Mouse (Mus musculus) forebrain, embryonic 13.5 days (tissue): Measurements from ENCODE around the gene Blnk. TPM values are rescaled to one million over a fixed set of nuclear protein-coding genes. Genes with fewer than 3 reads are reported as not detected.

Experiments used
- ATAC-seq: fragments of 200-750 bp; cut with Nextera tagmentation; 2 replicates; pipeline ENCODE4 v1.8.0; 2017
- H3K27ac ChIP-seq: fragments of 300-500 bp; sonication (generic); 2 replicates; pipeline ENCODE4 v1.5.1; 2015; ENCODE audit warnings: inconsistent platforms, mild to moderate bottlenecking, moderate library complexity
- H3K27me3 ChIP-seq: fragments of 300-500 bp; sonication (generic); 2 replicates; pipeline ENCODE4 v1.6.1; 2015; ENCODE audit warnings: mild to moderate bottlenecking, inconsistent platforms
- H3K36me3 ChIP-seq: fragments of 300-500 bp; sonication (generic); 2 replicates; pipeline ENCODE4 v1.6.1; 2015; ENCODE audit warnings: mild to moderate bottlenecking, inconsistent platforms; ENCODE audit not compliant: poor library complexity, severe bottlenecking
- H3K4me1 ChIP-seq: fragments of 300-500 bp; sonication (generic); 2 replicates; pipeline ENCODE4 v1.6.1; 2015; ENCODE audit warnings: inconsistent platforms
- H3K4me2 ChIP-seq: fragments of 300-500 bp; sonication (generic); 2 replicates; pipeline ENCODE4 v1.6.1; 2015; ENCODE audit warnings: inconsistent platforms, mild to moderate bottlenecking, moderate library complexity
- H3K4me3 ChIP-seq: fragments of 300-500 bp; sonication (generic); 2 replicates; pipeline ENCODE4 v1.5.1; 2015; ENCODE audit warnings: mild to moderate bottlenecking, inconsistent platforms
- H3K9ac ChIP-seq: fragments of 300-500 bp; sonication (generic); 2 replicates; pipeline ENCODE4 v1.6.1; 2015; ENCODE audit warnings: mild to moderate bottlenecking, inconsistent platforms
- H3K9me3 ChIP-seq: fragments of 300-500 bp; sonication (generic); replicated peaks from 2 replicates; pipeline ENCODE4 v1.6.1; 2016; ENCODE audit warnings: inconsistent platforms
- WGBS: fragments of 180-500 bp; shearing (Covaris S2); methylation state at CpG from one replicate; pipeline ENCODE4 v1.1.7; 2015; 5-methylcytosine and 5-hydroxymethylcytosine counted together
- polyA plus RNA-seq: library from polyadenylated mRNA; unstranded; fragments of >200 nt; fragmentation: Nextera tagmentation; extraction: Ambion mirVana; gene quantifications from 2 replicates; pipeline ENCODE4 v1.2.1, GENCODE M21; 2015

Blnk gene
- 0.22 and 0.26 TPM in 2 replicates for polyA plus RNA-seq

GRCm38 (mm10) chr19:40994057-40994585, at the start of gene Blnk:
TSS of gene Blnk (minus strand) at chr19:40994535.
- no peak within 1 kb of the TSS for H3K27ac ChIP-seq
- H3K36me3 ChIP-seq, result no peaks in the 10 kb centered on the region
- H3K9ac ChIP-seq, result no peak within 1 kb of the TSS
- no peaks in the 10 kb centered on the region for H3K4me1 ChIP-seq
- WGBS, result 67% methylated on average over 8 of the region's 8 CpGs
- H3K9me3 ChIP-seq, result no peaks in the 10 kb centered on the region
- no peak for ATAC-seq
- H3K4me2 ChIP-seq, result no peak within 1 kb of the TSS
- H3K27me3 ChIP-seq, result no peaks in the 10 kb centered on the region
- no peak within 1 kb of the TSS for H3K4me3 ChIP-seq

GRCm38 (mm10) chr19:41039110-41039509, 44.8 kb upstream of the Blnk start:
- Histone ChIP-seq H3K27ac (no peak overlapping the region), H3K9ac (no peak overlapping the region), H3K27me3 (no peaks in the 10 kb centered on the region), H3K36me3 (no peaks in the 10 kb centered on the region), H3K9me3 (no peaks in the 10 kb centered on the region), H3K4me3 (no peak overlapping the region), H3K4me1 (no peaks in the 10 kb centered on the region), H3K4me2 (no peak overlapping the region)
- 89% methylated on average over 7 of the region's 7 CpGs for WGBS
- no peak for ATAC-seq

- Histone ChIP-seq H3K4me2 (no peak overlapping the region), H3K36me3 (no peaks in the 10 kb centered on the region), H3K4me3 (no peak overlapping the region), H3K27ac (no peak overlapping the region), H3K9me3 (no peaks in the 10 kb centered on the region), H3K4me1 (no peaks in the 10 kb centered on the region), H3K9ac (no peak overlapping the region), H3K27me3 (no peaks in the 10 kb centered on the region)
- 88% methylated on average over 4 of the region's 4 CpGs for WGBS
- no peak for ATAC-seq
These were observed 41.6 kb upstream of the Blnk start for GRCm38 (mm10) chr19:41035809-41036551.

- Histone ChIP-seq H3K4me1 (peaks cover 5% of the 10 kb centered on the region; the same call in 1 of the 2 replicates), H3K9ac (no peak overlapping the region), H3K4me3 (no peak overlapping the region), H3K9me3 (no peaks in the 10 kb centered on the region), H3K4me2 (no peak overlapping the region), H3K27ac (no peak overlapping the region), H3K27me3 (no peaks in the 10 kb centered on the region), H3K36me3 (no peaks in the 10 kb centered on the region)
- ATAC-seq, result no peak
- 93% methylated on average over 6 of the region's 6 CpGs for WGBS
These were observed 37.5 kb upstream of the Blnk start for GRCm38 (mm10) chr19:41031869-41032268.

GRCm38 (mm10) chr19:41031009-41031408, 36.7 kb upstream of the Blnk start:
- ATAC-seq, result no peak
- H3K36me3 ChIP-seq, result no peaks in the 10 kb centered on the region
- H3K9me3 ChIP-seq, result no peaks in the 10 kb centered on the region
- H3K9ac ChIP-seq, result no peak overlapping the region
- H3K4me1 ChIP-seq, result peaks cover 5% of the 10 kb centered on the region; the same call in 1 of the 2 replicates
- H3K4me2 ChIP-seq, result no peak overlapping the region
- 88% methylated on average over 11 of the region's 11 CpGs for WGBS
- H3K4me3 ChIP-seq, result no peak overlapping the region
- no peaks in the 10 kb centered on the region for H3K27me3 ChIP-seq
- no peak overlapping the region for H3K27ac ChIP-seq

GRCm38 (mm10) chr19:41030161-41030560, 35.8 kb upstream of the Blnk start:
- ATAC-seq, result no peak
- Histone ChIP-seq H3K36me3 (no peaks in the 10 kb centered on the region), H3K4me3 (no peak overlapping the region), H3K27me3 (no peaks in the 10 kb centered on the region), H3K4me1 (peaks cover 5% of the 10 kb centered on the region; the same call in 1 of the 2 replicates), H3K9me3 (no peaks in the 10 kb centered on the region), H3K9ac (no peak overlapping the region), H3K4me2 (no peak overlapping the region), H3K27ac (no peak overlapping the region)
- 30% methylated on average over 6 of the region's 6 CpGs for WGBS

GRCm38 (mm10) chr19:41029219-41029618, 34.9 kb upstream of the Blnk start, which contains the start of gene Dntt:
TSS of gene Dntt (plus strand) at chr19:41029275.
- no peak within 1 kb of the TSS for H3K4me2 ChIP-seq
- no peak within 1 kb of the TSS for H3K4me3 ChIP-seq
- 89% methylated on average over 6 of the region's 6 CpGs for WGBS
- no peak within 1 kb of the TSS for H3K9ac ChIP-seq
- ATAC-seq, result no peak
- H3K27ac ChIP-seq, result no peak within 1 kb of the TSS
- no peaks in the 10 kb centered on the region for H3K9me3 ChIP-seq
- no peaks in the 10 kb centered on the region for H3K36me3 ChIP-seq
- no peaks in the 10 kb centered on the region for H3K27me3 ChIP-seq
- peaks cover 5% of the 10 kb centered on the region; the same call in 1 of the 2 replicates for H3K4me1 ChIP-seq

GRCm38 (mm10) chr19:41027601-41028000, 33.3 kb upstream of the Blnk start:
- Histone ChIP-seq H3K4me1 (peaks cover 5% of the 10 kb centered on the region; the same call in 1 of the 2 replicates), H3K4me2 (no peak overlapping the region), H3K27me3 (no peaks in the 10 kb centered on the region), H3K27ac (no peak overlapping the region), H3K4me3 (no peak overlapping the region), H3K9me3 (no peaks in the 10 kb centered on the region), H3K9ac (no peak overlapping the region), H3K36me3 (no peaks in the 10 kb centered on the region)
- 90% methylated on average over 9 of the region's 9 CpGs for WGBS
- no peak for ATAC-seq

GRCm38 (mm10) chr19:41027024-41027423, 32.7 kb upstream of the Blnk start:
- H3K27ac ChIP-seq, result no peak overlapping the region
- no peak overlapping the region for H3K9ac ChIP-seq
- ATAC-seq, result no peak
- no peaks in the 10 kb centered on the region for H3K27me3 ChIP-seq
- no peaks in the 10 kb centered on the region for H3K9me3 ChIP-seq
- no peak overlapping the region for H3K4me2 ChIP-seq
- no peaks in the 10 kb centered on the region for H3K36me3 ChIP-seq
- H3K4me1 ChIP-seq, result peaks cover 5% of the 10 kb centered on the region; the same call in 1 of the 2 replicates
- WGBS, result 89% methylated on average over 5 of the region's 5 CpGs
- no peak overlapping the region for H3K4me3 ChIP-seq

GRCm38 (mm10) chr19:41026551-41026950, 32.2 kb upstream of the Blnk start:
- H3K4me2 ChIP-seq, result no peak overlapping the region
- H3K27ac ChIP-seq, result no peak overlapping the region
- no peak overlapping the region for H3K9ac ChIP-seq
- H3K36me3 ChIP-seq, result no peaks in the 10 kb centered on the region
- no peak for ATAC-seq
- no peaks in the 10 kb centered on the region for H3K9me3 ChIP-seq
- WGBS, result 86% methylated on average over 8 of the region's 8 CpGs
- H3K4me1 ChIP-seq, result peaks cover 5% of the 10 kb centered on the region; the same call in 1 of the 2 replicates
- no peak overlapping the region for H3K4me3 ChIP-seq
- no peaks in the 10 kb centered on the region for H3K27me3 ChIP-seq

GRCm38 (mm10) chr19:41022244-41022643, 27.9 kb upstream of the Blnk start:
- Histone ChIP-seq H3K4me1 (no peaks in the 10 kb centered on the region), H3K27ac (no peak overlapping the region), H3K27me3 (no peaks in the 10 kb centered on the region), H3K4me3 (no peak overlapping the region), H3K9ac (no peak overlapping the region), H3K36me3 (no peaks in the 10 kb centered on the region), H3K4me2 (no peak overlapping the region), H3K9me3 (no peaks in the 10 kb centered on the region)
- 66% methylated on average over 4 of the region's 4 CpGs for WGBS
- no peak for ATAC-seq

- 0 out of 2 replicates have a peak, but pooled peaks cover 3% of the 10 kb centered on the region for H3K4me1 ChIP-seq
- no peaks in the 10 kb centered on the region for H3K36me3 ChIP-seq
- ATAC-seq, result no peak
- H3K9ac ChIP-seq, result no peak overlapping the region
- H3K4me2 ChIP-seq, result no peak overlapping the region
- WGBS, result 79% methylated on average over 3 of the region's 3 CpGs
- H3K27ac ChIP-seq, result no peak overlapping the region
- no peak overlapping the region for H3K4me3 ChIP-seq
- no peaks in the 10 kb centered on the region for H3K27me3 ChIP-seq
- H3K9me3 ChIP-seq, result no peaks in the 10 kb centered on the region
These were observed 26.2 kb upstream of the Blnk start for GRCm38 (mm10) chr19:41020537-41020936.
